Mouse (Mus musculus) embryonic fibroblast, embryonic 13.5 days (primary cell): ENCODE results near the gene BC051142.

Experiments
- CTCF ChIP-seq: IDR thresholded peaks from 2 replicates; pipeline ENCODE4 v1.5.1; 2011; ENCODE audit warnings: mild to moderate bottlenecking, control low read depth, low read length, moderate library complexity, borderline replicate concordance; ENCODE audit not compliant: insufficient read depth
- POLR2A ChIP-seq: IDR thresholded peaks from 2 replicates; pipeline ENCODE4 v1.6.1; 2011; ENCODE audit warnings: low read depth, mild to moderate bottlenecking, control low read depth, low read length, moderate library complexity

DNA sequence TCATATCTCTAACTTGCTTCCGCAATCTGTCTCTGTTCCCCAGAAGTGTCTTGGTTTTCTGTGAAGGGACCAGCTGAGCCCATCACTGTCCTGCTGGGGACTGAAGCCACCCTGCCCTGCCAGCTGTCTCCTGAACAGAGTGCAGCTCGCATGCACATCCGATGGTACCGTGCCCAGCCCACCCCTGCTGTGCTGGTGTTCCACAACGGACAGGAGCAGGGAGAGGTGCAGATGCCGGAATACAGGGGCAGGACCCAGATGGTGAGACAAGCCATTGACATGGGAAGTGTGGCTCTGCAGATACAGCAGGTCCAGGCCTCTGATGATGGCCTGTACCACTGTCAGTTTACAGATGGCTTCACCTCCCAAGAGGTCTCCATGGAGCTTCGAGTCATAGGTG lies 19.2 kb upstream of the BC051142 start:
- TF ChIP-seq CTCF (no peak), POLR2A (no peak)
